9 mouse cellular contexts compared by ENCODE assay signal in the genomic region with DNA sequence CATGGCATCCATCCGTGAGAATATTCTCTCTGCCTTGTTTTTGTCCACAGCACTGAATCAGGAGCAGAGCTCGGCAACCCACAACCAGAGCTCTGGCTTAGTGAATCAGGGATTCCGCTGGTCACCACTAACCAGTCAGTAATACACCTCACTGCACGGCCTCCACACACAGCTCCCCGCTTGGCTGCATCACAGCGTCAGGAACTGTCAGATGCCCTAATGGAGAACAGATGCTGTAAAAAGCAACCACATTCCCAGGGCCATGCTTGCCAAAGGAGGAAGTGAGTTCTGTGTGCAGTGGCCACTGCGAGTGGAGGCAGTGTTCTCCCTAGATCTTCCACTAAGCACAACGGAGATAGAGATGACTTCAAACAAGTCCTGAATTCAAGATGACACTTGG.
DNase-seq lines count a peak whose midpoint lies in the region; ATAC-seq lines count a peak whose summit lies in the region.
"Had no signal": no experiment of that assay in that cellular context is flagged by ENCODE, and none has a peak within 500 bp of the region (broad histone marks: within the 10 kb centered on the region; RNA-seq: fewer than 3 reads in every experiment).

No protein-coding gene starts in this region.

- ATAC-seq in forebrain, embryonic 15.5 days (replicated peaks), result no peak

- intact Hi-C loops in gastrocnemius, postnatal 14 days (cut with DNase I; ENCODE audit: low total_unique reads), result loop anchor here (10.0 kb wide), 1 partner anchor 95 kb away; no protein-coding TSS in a partner anchor

- peak overlapping the region; percentile 70 for H3K27ac ChIP-seq in limb, embryonic 10.5 days
- H3K27ac ChIP-seq in forebrain, embryonic 15.5 days (replicated peaks), result no peak overlapping the region
- H3K27ac ChIP-seq: midbrain, embryonic 12.5 days had no signal

- 20% methylated on average over 8 of the region's 8 CpGs for WGBS in limb, embryonic 10.5 days
- WGBS in forebrain, embryonic 15.5 days, result 76% methylated on average over 8 of the region's 8 CpGs

- H3K4me3 ChIP-seq in limb, embryonic 10.5 days, result no peak overlapping the region
- H3K4me3 ChIP-seq in forebrain, embryonic 15.5 days, result no peak overlapping the region
- H3K4me3 ChIP-seq: midbrain, embryonic 12.5 days had no signal

- no peaks in the 10 kb centered on the region for H3K27me3 ChIP-seq in limb, embryonic 10.5 days (ENCODE audit: low read depth, poor library complexity, severe bottlenecking)
- no peaks in the 10 kb centered on the region for H3K27me3 ChIP-seq in forebrain, embryonic 15.5 days
- H3K27me3 ChIP-seq: midbrain, embryonic 12.5 days had no signal

- H3K4me2 ChIP-seq in forebrain, embryonic 15.5 days (replicated peaks), result no peak overlapping the region
- H3K4me2 ChIP-seq: midbrain, embryonic 12.5 days had no signal

- no peaks in the 10 kb centered on the region for H3K9me3 ChIP-seq in limb, embryonic 10.5 days (replicated peaks)
- no peaks in the 10 kb centered on the region for H3K9me3 ChIP-seq in forebrain, embryonic 15.5 days
- H3K9me3 ChIP-seq: midbrain, embryonic 12.5 days had no signal

- peak; percentile 28 for DNase-seq in 3134 (ENCODE audit: extremely low read depth, insufficient read length, low spot score)
- DNase-seq in 3T3-L1 (ENCODE audit: low read depth, low spot score), result peak; percentile 98
- peak; percentile 73 for DNase-seq in gastrocnemius, postnatal 14 days
- peak; percentile 77 for DNase-seq in limb, embryonic 10.5 days (ENCODE audit: low spot score)
- no peak for DNase-seq in thymus, postnatal 0 days (ENCODE audit: low spot score)
- no peak for DNase-seq in spleen, postnatal 14 days (ENCODE audit: low spot score in 2 of 2)
- DNase-seq: thymus, adult 2 months had no signal

- H3K4me1 ChIP-seq in limb, embryonic 10.5 days, result peaks cover 29% of the 10 kb centered on the region
- H3K4me1 ChIP-seq in forebrain, embryonic 15.5 days, result peaks cover 15% of the 10 kb centered on the region
- H3K4me1 ChIP-seq: midbrain, embryonic 12.5 days had no signal

- no peaks in the 10 kb centered on the region for H3K36me3 ChIP-seq in limb, embryonic 10.5 days
- no peaks in the 10 kb centered on the region for H3K36me3 ChIP-seq in forebrain, embryonic 15.5 days
- H3K36me3 ChIP-seq: midbrain, embryonic 12.5 days had no signal

- H3K9ac ChIP-seq in forebrain, embryonic 15.5 days (replicated peaks), result no peak overlapping the region
- H3K9ac ChIP-seq: midbrain, embryonic 12.5 days had no signal

Comparison
In these comparisons a context has a peak if more than half of its experiments do, and no peak if none do; other contexts are left out.
1. DNase-seq: peak in 3134 (single experiment), 3T3-L1 (single experiment), gastrocnemius, postnatal 14 days (single experiment) and limb, embryonic 10.5 days (single experiment); none in thymus, postnatal 0 days (single experiment) and spleen, postnatal 14 days (0 of 2).